Mouse (Mus musculus) hindbrain, postnatal 0 days (tissue): ENCODE results near the gene Ppcs. TPM values are rescaled to one million over a fixed set of nuclear protein-coding genes. Genes with fewer than 3 reads are reported as not detected.
A peak's percentile ranks its signal among the peaks of the same experiment; 100 is the strongest.

Source experiments
- ATAC-seq: fragments of 200-750 bp; cut with Nextera tagmentation; 2 replicates; pipeline ENCODE4 v1.8.0; 2017; ENCODE audit warnings: mild to moderate bottlenecking, moderate TSS enrichment, moderate library complexity
- DNase-seq: peaks from one replicate; pipeline ENCODE4 v3.0.0-alpha.2; 2015; ENCODE audit warnings: low spot score
- H3K27ac ChIP-seq: fragments of 300-500 bp; sonication (generic); 2 replicates; pipeline ENCODE4 v1.5.1; 2014; ENCODE audit warnings: mild to moderate bottlenecking
- H3K27me3 ChIP-seq: fragments of 300-500 bp; sonication (generic); 2 replicates; pipeline ENCODE4 v1.6.1; 2014; ENCODE audit warnings: low read length, mixed read lengths; ENCODE audit not compliant: insufficient read depth
- H3K36me3 ChIP-seq: fragments of 300-500 bp; sonication (generic); 2 replicates; pipeline ENCODE4 v1.6.1; 2014; ENCODE audit warnings: low read length, mixed read lengths; ENCODE audit not compliant: insufficient read depth
- H3K4me1 ChIP-seq: fragments of 300-500 bp; sonication (generic); 2 replicates; pipeline ENCODE4 v1.6.1; 2014; ENCODE audit warnings: antibody characterized with exemption, low read length, mixed read lengths; ENCODE audit not compliant: insufficient read depth
- H3K4me2 ChIP-seq: fragments of 300-500 bp; sonication (generic); 2 replicates; pipeline ENCODE4 v1.6.1; 2014; ENCODE audit warnings: low read depth, mild to moderate bottlenecking, low read length, moderate library complexity, mixed read lengths
- H3K4me3 ChIP-seq: fragments of 300-500 bp; sonication (generic); 2 replicates; pipeline ENCODE4 v1.5.1; 2014; ENCODE audit warnings: low read length
- H3K9ac ChIP-seq: fragments of 300-500 bp; sonication (generic); replicated peaks from 2 replicates; pipeline ENCODE4 v1.6.1; 2014; ENCODE audit warnings: mild to moderate bottlenecking, low read length, moderate library complexity, mixed read lengths
- H3K9me3 ChIP-seq: fragments of 300-500 bp; sonication (generic); 2 replicates; pipeline ENCODE4 v1.6.1; 2016; ENCODE audit warnings: low read length, mixed read lengths
- CTCF ChIP-seq: IDR thresholded peaks from 2 replicates; pipeline ENCODE4 v1.5.1; 2016; ENCODE audit warnings: antibody characterized with exemption, control low read depth, low read depth
- WGBS: fragments of 180-500 bp; shearing (Covaris S2); extraction: QIAGEN DNeasy Blood & Tissue Kit; methylation state at CpG from one replicate; pipeline ENCODE4 v1.1.7; 2014; 5-methylcytosine and 5-hydroxymethylcytosine counted together
- polyA plus RNA-seq: library from polyadenylated mRNA; unstranded; fragments of >200 nt; fragmentation: Nextera tagmentation; extraction: Ambion mirVana; gene quantifications from 2 replicates; pipeline ENCODE4 v1.2.1, GENCODE M21; 2015
- total RNA-seq: library from RNA; depleted of rRNA; stranded (reverse); fragments of >200 nt; gene quantifications from 2 replicates; pipeline ENCODE4 v1.2.3, GENCODE M21; 2014

Ppcs gene
- total and polyA plus RNA-seq, 2 experiments from 2014 or later, result 12.1 to 28.5 TPM

- Histone ChIP-seq H3K9me3 (no peaks in the 10 kb centered on the region), H3K27ac (no peak overlapping the region), H3K4me2 (no peak overlapping the region), H3K27me3 (no peaks in the 10 kb centered on the region), H3K4me1 (no peaks in the 10 kb centered on the region), H3K9ac (no peak overlapping the region), H3K36me3 (no peaks in the 10 kb centered on the region), H3K4me3 (no peak overlapping the region)
- no peak for TF ChIP-seq CTCF
- no peak for ATAC-seq
- no peak for DNase-seq
- 39% methylated on average over 6 of the region's 6 CpGs for WGBS
Measured at GRCm38 (mm10) chr4:119442539-119442938, 20.3 kb upstream of the Ppcs start.

GRCm38 (mm10) chr4:119441836-119442235 lies 19.6 kb upstream of the Ppcs start:
- 88% methylated on average over 4 of the region's 4 CpGs for WGBS
- no peak for TF ChIP-seq CTCF
- no peak for ATAC-seq

DNA sequence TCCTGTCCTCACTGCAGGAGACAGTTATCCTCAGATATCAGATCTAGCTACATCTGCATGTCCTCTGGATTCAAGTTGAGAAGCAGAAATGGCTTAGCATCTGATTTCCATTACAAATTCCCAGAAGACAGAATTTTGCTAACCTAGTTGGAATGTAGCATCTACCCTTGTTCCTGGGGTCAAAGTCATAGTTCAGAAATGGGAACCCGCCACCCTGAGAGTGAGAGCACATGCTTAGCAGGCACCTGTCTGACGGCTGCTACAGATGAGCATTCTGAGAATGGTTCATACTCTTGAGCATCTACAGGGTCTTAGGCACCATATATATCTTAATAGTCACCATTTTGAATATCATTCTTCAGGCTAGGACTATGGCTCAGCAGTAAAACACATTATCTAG lies 15.7 kb upstream of the Ppcs start:
- 0 out of 2 replicates have a peak, but pooled peaks cover 6% of the 10 kb centered on the region for H3K9me3 ChIP-seq
- H3K4me2 ChIP-seq, result no peak overlapping the region
- ATAC-seq (no peak), DNase-seq (no peak)
- no peaks in the 10 kb centered on the region for H3K4me1 ChIP-seq
- no peak overlapping the region for H3K27ac ChIP-seq
- TF ChIP-seq CTCF, result no peak
- no peak overlapping the region for H3K4me3 ChIP-seq
- no peak overlapping the region for H3K9ac ChIP-seq
- H3K27me3 ChIP-seq, result no peaks in the 10 kb centered on the region
- 90% methylated on average over 2 of the region's 2 CpGs for WGBS
- H3K36me3 ChIP-seq, result no peaks in the 10 kb centered on the region

More at GRCm38 (mm10) chr4:119441836-119442235, 19.6 kb upstream of the Ppcs start:
- Histone ChIP-seq H3K9ac (no peak overlapping the region), H3K36me3 (no peaks in the 10 kb centered on the region), H3K9me3 (no peaks in the 10 kb centered on the region), H3K4me3 (no peak overlapping the region), H3K4me1 (no peaks in the 10 kb centered on the region), H3K4me2 (no peak overlapping the region), H3K27ac (no peak overlapping the region), H3K27me3 (no peaks in the 10 kb centered on the region)
- DNase-seq, result no peak

DNA sequence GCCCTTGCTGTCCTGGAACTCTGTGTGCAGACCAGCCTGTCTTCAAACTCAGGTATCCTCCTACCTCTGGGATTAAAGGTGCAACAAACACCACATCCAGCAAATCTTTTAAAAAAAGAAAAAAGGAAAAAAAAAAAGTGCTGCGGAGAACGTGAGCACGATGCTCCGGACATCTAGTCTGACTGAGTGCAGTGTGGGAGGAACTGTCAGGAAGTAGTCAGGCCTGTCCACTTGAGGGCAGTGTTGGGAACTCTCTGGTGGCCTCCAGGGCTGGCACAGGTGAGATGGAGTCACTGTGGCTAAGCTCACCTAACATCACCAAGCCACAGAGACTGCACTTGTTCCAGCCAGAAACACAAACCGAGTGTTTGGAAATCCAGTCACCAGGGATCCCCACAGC lies 8.5 kb upstream of the Ppcs start:
- peak; percentile 65 for TF ChIP-seq CTCF
- no peak overlapping the region for H3K4me3 ChIP-seq
- ATAC-seq, result no peak
- no peak overlapping the region for H3K27ac ChIP-seq
- H3K9ac ChIP-seq, result no peak overlapping the region
- H3K27me3 ChIP-seq, result no peaks in the 10 kb centered on the region
- no peaks in the 10 kb centered on the region for H3K4me1 ChIP-seq
- H3K9me3 ChIP-seq, result 0 out of 2 replicates have a peak, but pooled peaks cover 2% of the 10 kb centered on the region
- no peaks in the 10 kb centered on the region for H3K36me3 ChIP-seq
- DNase-seq, result peak; percentile 50
- no peak overlapping the region for H3K4me2 ChIP-seq
- WGBS, result 27% methylated on average over 5 of the region's 5 CpGs

- H3K4me2 ChIP-seq, result no peak overlapping the region
- H3K4me3 ChIP-seq, result no peak overlapping the region
- H3K4me1 ChIP-seq, result 0 out of 2 replicates have a peak, but pooled peaks cover 7% of the 10 kb centered on the region
- H3K9ac ChIP-seq, result no peak overlapping the region
- H3K9me3 ChIP-seq, result no peaks in the 10 kb centered on the region
- DNase-seq (no peak), ATAC-seq (no peak)
- WGBS, result 41% methylated on average over 2 of the region's 2 CpGs
- no peak overlapping the region for H3K27ac ChIP-seq
- no peaks in the 10 kb centered on the region for H3K27me3 ChIP-seq
- H3K36me3 ChIP-seq, result no peaks in the 10 kb centered on the region
- TF ChIP-seq CTCF, result no peak
Measured at GRCm38 (mm10) chr4:119427680-119428079, 5.5 kb upstream of the Ppcs start.

DNA sequence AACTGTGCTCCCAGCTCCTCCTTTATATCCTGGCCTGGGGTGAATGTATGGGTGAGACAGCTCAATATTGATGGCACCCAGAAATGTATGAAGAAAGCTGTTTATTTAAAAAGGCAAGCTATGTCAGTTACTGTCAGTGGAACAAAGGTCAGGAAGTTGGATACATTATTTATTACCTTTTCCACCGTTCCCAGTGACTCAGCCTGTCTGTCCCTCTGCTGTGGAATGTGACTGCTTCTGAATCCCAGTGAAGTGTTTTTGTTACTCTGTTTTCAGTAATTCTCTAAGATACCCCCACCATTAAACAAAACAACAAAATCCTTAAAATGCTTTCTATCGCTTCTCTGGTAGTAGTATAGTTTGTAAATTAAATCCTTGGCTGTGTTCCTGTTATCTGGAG lies 3.4 kb upstream of the Ppcs start:
- Histone ChIP-seq H3K4me2 (no peak overlapping the region), H3K27me3 (no peaks in the 10 kb centered on the region), H3K4me1 (peaks cover 11% of the 10 kb centered on the region; the same call in 1 of the 2 replicates), H3K27ac (no peak overlapping the region), H3K9me3 (no peaks in the 10 kb centered on the region), H3K36me3 (no peaks in the 10 kb centered on the region), H3K4me3 (no peak overlapping the region), H3K9ac (no peak overlapping the region)
- 63% methylated on average over 2 of the region's 2 CpGs for WGBS
- no peak for DNase-seq
- TF ChIP-seq CTCF, result no peak
- ATAC-seq, result no peak

- Histone ChIP-seq H3K9me3 (no peaks in the 10 kb centered on the region), H3K4me1 (peaks cover 11% of the 10 kb centered on the region; the same call in 1 of the 2 replicates), H3K9ac (no peak overlapping the region), H3K27ac (no peak overlapping the region), H3K4me2 (no peak overlapping the region), H3K36me3 (no peaks in the 10 kb centered on the region), H3K27me3 (no peaks in the 10 kb centered on the region), H3K4me3 (no peak overlapping the region)
- 87% methylated on average over 2 of the region's 2 CpGs for WGBS
- DNase-seq, result no peak
- no peak for ATAC-seq
- TF ChIP-seq CTCF, result no peak
Measured at GRCm38 (mm10) chr4:119425077-119425476, 2.9 kb upstream of the Ppcs start.
